Mouse (Mus musculus) left cerebral cortex, adult 2 months (tissue): ENCODE measurements around the gene Bbs10. TPM values are rescaled to one million over a fixed set of nuclear protein-coding genes. Genes with fewer than 3 reads are reported as not detected.

ENCODE experiments used
- DNase-seq, 2 experiments: peaks; one replicate each; pipeline ENCODE4 v3.0.0; 2021 to 2022; ENCODE audit warnings: low spot score in 2 of 2, mixed read lengths in 1 of 2; ENCODE audit errors: extremely low spot score in 1 of 2
- H3K27ac ChIP-seq: fragments of 200-600 bp; 2 replicates; pipeline ENCODE4 v1.8.1; 2022
- H3K4me3 ChIP-seq: fragments of 200-600 bp; 2 replicates; pipeline ENCODE4 v1.8.1; 2022
- CTCF ChIP-seq: fragments of 200-600 bp; IDR thresholded peaks from 2 replicates; pipeline ENCODE4 v1.8.1; 2022; ENCODE audit warnings: antibody characterized with exemption, mild to moderate bottlenecking, moderate library complexity
- intact Hi-C: fragments of 180-260 bp; cut with DNase I; formaldehyde crosslinking; loops from one replicate; pipeline ENCODE4 v1.15.1; 2025
- long read RNA-seq, 2 experiments: library from polyadenylated mRNA; stranded (forward); transcript quantifications; one replicate each; pipeline ENCODE4 v2.0.0; 2021; ENCODE audit warnings: borderline mapping rate in 2 of 2
- total RNA-seq, 2 experiments: library from RNA; stranded (reverse); gene quantifications; 2 replicates each; pipeline ENCODE4 v1.2.3; 2021

Gene Bbs10
- total RNA-seq, result 1 to 10 TPM; 4.9 to 6.7 TPM
- long read RNA-seq, experiment 1, partial matches to known transcripts, result 0 of 3 reads
- long read RNA-seq, experiment 1, other reads (novel, unspliced or antisense), result 0 of 3 reads
- long read RNA-seq, experiment 2, partial matches to known transcripts, result 0 of 1 reads
- long read RNA-seq, experiment 2, other reads (novel, unspliced or antisense), result 0 of 1 reads

- intact Hi-C loops, result loop anchor here (1.0 to 5.0 kb wide), 5 partner anchors 71 to 204 kb away; partner anchors contain the start of gene Nap1l1
- Histone ChIP-seq H3K4me3 (peak within 1 kb of the TSS; percentile 72), H3K27ac (peak within 1 kb of the TSS; percentile 97)
- TF ChIP-seq CTCF, result peak; percentile 64
- DNase-seq, result peak; percentile 92
Observed at GRCm38 (mm10) chr10:111298140-111299098, at the start of gene Bbs10. Bbs10 (plus strand) TSS chr10:111298679.

GRCm38 (mm10) chr10:111250192-111250591 is 48.3 kb upstream of the Bbs10 start:
- no peak for TF ChIP-seq CTCF
- H3K4me3 ChIP-seq, result peak overlapping the region; percentile 48
- DNase-seq, result no peak
- intact Hi-C loops, result loop anchor here (5.0 kb wide), 1 partner anchor 83 kb away; no protein-coding TSS in a partner anchor
- peak overlapping the region; percentile 37; the same call in 1 of the 2 replicates for H3K27ac ChIP-seq

GRCm38 (mm10) chr10:111251666-111252065 is 46.8 kb upstream of the Bbs10 start:
- no peak for TF ChIP-seq CTCF
- H3K27ac ChIP-seq, result peak overlapping the region; percentile 38; the same call in 1 of the 2 replicates
- H3K4me3 ChIP-seq, result no peak overlapping the region; the same call in 1 of the 2 replicates
- intact Hi-C loops, result loop anchor here (5.0 kb wide), 1 partner anchor 84 kb away; no protein-coding TSS in a partner anchor
- DNase-seq, result no peak

GRCm38 (mm10) chr10:111255228-111255627 is 43.3 kb upstream of the Bbs10 start:
- Histone ChIP-seq H3K27ac (peak overlapping the region; percentile 64), H3K4me3 (no peak overlapping the region)
- DNase-seq, result peak in 1 of 2 experiments; percentile 59
- TF ChIP-seq CTCF, result no peak
- intact Hi-C loops, result loop anchor here (5.0 kb wide), 1 partner anchor 63 kb away; no protein-coding TSS in a partner anchor

- no peak for TF ChIP-seq CTCF
- DNase-seq, result no peak
- H3K27ac ChIP-seq, result no peak overlapping the region
- intact Hi-C loops, result loop anchor here (2.0 to 5.0 kb wide), 2 partner anchors 64 to 135 kb away; no protein-coding TSS in a partner anchor
- H3K4me3 ChIP-seq, result no peak overlapping the region
Observed at GRCm38 (mm10) chr10:111256156-111256555, 42.3 kb upstream of the Bbs10 start.

GRCm38 (mm10) chr10:111257358-111257757 is 41.1 kb upstream of the Bbs10 start:
- no peak overlapping the region for H3K27ac ChIP-seq
- peak in 1 of 2 experiments; percentile 45 for DNase-seq
- intact Hi-C loops, result loop anchor here (2.0 to 5.0 kb wide), 2 partner anchors 65 to 133 kb away; no protein-coding TSS in a partner anchor
- H3K4me3 ChIP-seq, result no peak overlapping the region
- TF ChIP-seq CTCF, result no peak

GRCm38 (mm10) chr10:111258256-111258655 is 40.2 kb upstream of the Bbs10 start:
- H3K27ac ChIP-seq, result peak overlapping the region; percentile 19; the same call in 1 of the 2 replicates
- intact Hi-C loops, result loop anchor here (5.0 kb wide), 1 partner anchor 66 kb away; no protein-coding TSS in a partner anchor
- no peak for DNase-seq
- no peak overlapping the region for H3K4me3 ChIP-seq
- no peak for TF ChIP-seq CTCF

GRCm38 (mm10) chr10:111271687-111272086 is 26.8 kb upstream of the Bbs10 start:
- no peak for DNase-seq
- Histone ChIP-seq H3K4me3 (no peak overlapping the region), H3K27ac (no peak overlapping the region)
- no peak for TF ChIP-seq CTCF
- intact Hi-C loops, result no loop called here

GRCm38 (mm10) chr10:111272905-111273304 is 25.6 kb upstream of the Bbs10 start:
- DNase-seq, result no peak
- intact Hi-C loops, result no loop called here
- Histone ChIP-seq H3K27ac (no peak overlapping the region), H3K4me3 (no peak overlapping the region)
- TF ChIP-seq CTCF, result no peak

- intact Hi-C loops, result no loop called here
- no peak for DNase-seq
- no peak for TF ChIP-seq CTCF
- no peak overlapping the region for H3K27ac ChIP-seq
- no peak overlapping the region for H3K4me3 ChIP-seq
Observed at GRCm38 (mm10) chr10:111273463-111274088, 24.9 kb upstream of the Bbs10 start.

- TF ChIP-seq CTCF, result no peak
- H3K27ac ChIP-seq, result no peak overlapping the region
- no peak for DNase-seq
- intact Hi-C loops, result no loop called here
- H3K4me3 ChIP-seq, result no peak overlapping the region
Observed at GRCm38 (mm10) chr10:111275822-111276221, 22.7 kb upstream of the Bbs10 start.
